Mouse (Mus musculus): ENCODE measurements around the gene Pcsk1. TPM values are rescaled to one million over a fixed set of nuclear protein-coding genes. Genes with fewer than 3 reads are reported as not detected.

Gene Pcsk1
- total RNA-seq, 1 experiment, result 0.80 TPM

DNA sequence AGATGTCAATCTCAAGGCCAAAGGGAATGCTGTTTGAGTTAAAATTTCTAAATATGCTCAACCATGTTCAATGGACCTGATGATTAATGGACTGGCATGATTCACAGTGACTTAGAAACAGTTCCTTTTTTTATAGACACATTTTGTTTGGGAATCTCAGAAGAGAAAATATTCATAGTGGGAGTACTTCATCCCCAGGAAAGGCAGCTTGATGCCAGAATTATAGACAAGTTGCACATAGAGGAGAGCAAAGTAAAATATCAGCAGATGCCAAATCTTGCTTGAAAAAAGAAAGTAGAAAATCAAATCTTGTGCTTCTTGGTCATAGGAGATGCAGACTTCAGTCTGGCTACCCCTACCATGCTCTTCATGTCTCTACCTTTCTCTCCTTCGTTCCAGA is 25.2 kb downstream of the Pcsk1 start:
- no peak for DNase-seq (ENCODE audit: low read depth, low spot score)
- Histone ChIP-seq H3K9me3 (ENCODE audit: control insufficient read depth, insufficient read depth, low read depth, low read length) (no peaks in the 10 kb centered on the region), H3K36me3 (ENCODE audit: control insufficient read depth, insufficient read depth, low read length, poor library complexity, severe bottlenecking) (no peaks in the 10 kb centered on the region), H3K27ac (ENCODE audit: insufficient read depth, low read depth, low read length, poor library complexity, severe bottlenecking) (no peak overlapping the region), H3K4me1 (ENCODE audit: control insufficient read depth in 2 of 2, insufficient read depth in 2 of 2, low read length in 2 of 2, poor library complexity in 1 of 2) (no peaks in the 10 kb centered on the region), H3K4me3 (ENCODE audit: insufficient read depth in 1 of 2, low read depth in 1 of 2, low read length in 2 of 2, poor library complexity in 1 of 2, severe bottlenecking in 1 of 2) (no peak overlapping the region), H3K9ac (ENCODE audit: insufficient read depth, low read depth, low read length, poor library complexity, severe bottlenecking) (no peak overlapping the region)
- in situ Hi-C loops (cut with MboI; ENCODE audit: low sequenced_read_pairs in 2 of 2, unreplicated experiment in 2 of 2), result no loop called here
- TF ChIP-seq MAFK (IDR thresholded peaks at IDR 0.05; ENCODE audit: insufficient read depth, low read depth, low read length) (no peak), ZC3H11A (IDR thresholded peaks at IDR 0.05; ENCODE audit: borderline replicate concordance, low read depth, low read length) (no peak), HCFC1 (IDR thresholded peaks at IDR 0.05; ENCODE audit: borderline replicate concordance, insufficient read depth, low read length) (no peak), CHD2 (IDR thresholded peaks at IDR 0.05; ENCODE audit: low read depth, low read length) (no peak), ZNF384 (IDR thresholded peaks at IDR 0.05; ENCODE audit: low read depth, low read length) (no peak)

GRCm38 (mm10) chr13:75135833-75136232 is 46.2 kb downstream of the Pcsk1 start:
- no peak overlapping the region for H3K9ac ChIP-seq (ENCODE audit: insufficient read depth, low read depth, low read length, poor library complexity, severe bottlenecking)
- in situ Hi-C loops (cut with MboI; ENCODE audit: low sequenced_read_pairs in 2 of 2, unreplicated experiment in 2 of 2), result no loop called here
- DNase-seq (ENCODE audit: low read depth, low spot score), result no peak
- no peaks in the 10 kb centered on the region for H3K36me3 ChIP-seq (ENCODE audit: control insufficient read depth, insufficient read depth, low read length, poor library complexity, severe bottlenecking)
- TF ChIP-seq HCFC1 (IDR thresholded peaks at IDR 0.05; ENCODE audit: borderline replicate concordance, insufficient read depth, low read length) (no peak), MAFK (IDR thresholded peaks at IDR 0.05; ENCODE audit: insufficient read depth, low read depth, low read length) (no peak), ZC3H11A (IDR thresholded peaks at IDR 0.05; ENCODE audit: borderline replicate concordance, low read depth, low read length) (no peak), CHD2 (IDR thresholded peaks at IDR 0.05; ENCODE audit: low read depth, low read length) (no peak), ZNF384 (IDR thresholded peaks at IDR 0.05; ENCODE audit: low read depth, low read length) (no peak)
- H3K4me1 ChIP-seq (ENCODE audit: control insufficient read depth in 2 of 2, insufficient read depth in 2 of 2, low read length in 2 of 2, poor library complexity in 1 of 2), result no peaks in the 10 kb centered on the region
- H3K4me3 ChIP-seq (ENCODE audit: insufficient read depth in 1 of 2, low read depth in 1 of 2, low read length in 2 of 2, poor library complexity in 1 of 2, severe bottlenecking in 1 of 2), result no peak overlapping the region
- H3K27ac ChIP-seq (ENCODE audit: insufficient read depth, low read depth, low read length, poor library complexity, severe bottlenecking), result no peak overlapping the region
- no peaks in the 10 kb centered on the region for H3K9me3 ChIP-seq (ENCODE audit: control insufficient read depth, insufficient read depth, low read depth, low read length)

GRCm38 (mm10) chr13:75160661-75161060 is 71.0 kb downstream of the Pcsk1 start:
- Histone ChIP-seq H3K9ac (ENCODE audit: insufficient read depth, low read depth, low read length, poor library complexity, severe bottlenecking) (no peak overlapping the region), H3K9me3 (ENCODE audit: control insufficient read depth, insufficient read depth, low read depth, low read length) (no peaks in the 10 kb centered on the region), H3K4me1 (ENCODE audit: control insufficient read depth in 2 of 2, insufficient read depth in 2 of 2, low read length in 2 of 2, poor library complexity in 1 of 2) (no peaks in the 10 kb centered on the region), H3K4me3 (ENCODE audit: insufficient read depth in 1 of 2, low read depth in 1 of 2, low read length in 2 of 2, poor library complexity in 1 of 2, severe bottlenecking in 1 of 2) (no peak overlapping the region), H3K36me3 (ENCODE audit: control insufficient read depth, insufficient read depth, low read length, poor library complexity, severe bottlenecking) (no peaks in the 10 kb centered on the region), H3K27ac (ENCODE audit: insufficient read depth, low read depth, low read length, poor library complexity, severe bottlenecking) (no peak overlapping the region)
- TF ChIP-seq HCFC1 (IDR thresholded peaks at IDR 0.05; ENCODE audit: borderline replicate concordance, insufficient read depth, low read length), result no peak
- no peak for TF ChIP-seq MAFK (IDR thresholded peaks at IDR 0.05; ENCODE audit: insufficient read depth, low read depth, low read length)
- no peak for TF ChIP-seq ZC3H11A (IDR thresholded peaks at IDR 0.05; ENCODE audit: borderline replicate concordance, low read depth, low read length)
- TF ChIP-seq ZNF384 (IDR thresholded peaks at IDR 0.05; ENCODE audit: low read depth, low read length), result no peak
- no peak for TF ChIP-seq CHD2 (IDR thresholded peaks at IDR 0.05; ENCODE audit: low read depth, low read length)
- in situ Hi-C loops (cut with MboI; ENCODE audit: low sequenced_read_pairs in 2 of 2, unreplicated experiment in 2 of 2), result no loop called here
- DNase-seq (ENCODE audit: low read depth, low spot score), result no peak

GRCm38 (mm10) chr13:75163408-75163807 is 73.8 kb downstream of the Pcsk1 start:
- H3K27ac ChIP-seq (ENCODE audit: insufficient read depth, low read depth, low read length, poor library complexity, severe bottlenecking), result no peak overlapping the region
- no peaks in the 10 kb centered on the region for H3K36me3 ChIP-seq (ENCODE audit: control insufficient read depth, insufficient read depth, low read length, poor library complexity, severe bottlenecking)
- no peak for DNase-seq (ENCODE audit: low read depth, low spot score)
- TF ChIP-seq HCFC1 (IDR thresholded peaks at IDR 0.05; ENCODE audit: borderline replicate concordance, insufficient read depth, low read length), result no peak
- TF ChIP-seq ZC3H11A (IDR thresholded peaks at IDR 0.05; ENCODE audit: borderline replicate concordance, low read depth, low read length), result no peak
- TF ChIP-seq ZNF384 (IDR thresholded peaks at IDR 0.05; ENCODE audit: low read depth, low read length), result no peak
- TF ChIP-seq CHD2 (IDR thresholded peaks at IDR 0.05; ENCODE audit: low read depth, low read length), result no peak
- TF ChIP-seq MAFK (IDR thresholded peaks at IDR 0.05; ENCODE audit: insufficient read depth, low read depth, low read length), result no peak
- H3K4me3 ChIP-seq (ENCODE audit: insufficient read depth in 1 of 2, low read depth in 1 of 2, low read length in 2 of 2, poor library complexity in 1 of 2, severe bottlenecking in 1 of 2), result no peak overlapping the region
- H3K4me1 ChIP-seq (ENCODE audit: control insufficient read depth in 2 of 2, insufficient read depth in 2 of 2, low read length in 2 of 2, poor library complexity in 1 of 2), result no peaks in the 10 kb centered on the region
- no peaks in the 10 kb centered on the region for H3K9me3 ChIP-seq (ENCODE audit: control insufficient read depth, insufficient read depth, low read depth, low read length)
- in situ Hi-C loops (cut with MboI; ENCODE audit: low sequenced_read_pairs in 2 of 2, unreplicated experiment in 2 of 2), result no loop called here
- no peak overlapping the region for H3K9ac ChIP-seq (ENCODE audit: insufficient read depth, low read depth, low read length, poor library complexity, severe bottlenecking)
